Mouse (Mus musculus) cerebellum, adult 8-10 months (tissue): ENCODE measurements around the gene Olfr1030.
"Not testable (repeated sequence)": the region's sequence is repeated elsewhere in the genome, so short reads cannot be mapped to it uniquely, and the experiment has no call there.

Source experiments
- DNase-seq: peaks from one replicate; pipeline ENCODE4 v3.0.0; 2022

Olfr1030 gene

DNA sequence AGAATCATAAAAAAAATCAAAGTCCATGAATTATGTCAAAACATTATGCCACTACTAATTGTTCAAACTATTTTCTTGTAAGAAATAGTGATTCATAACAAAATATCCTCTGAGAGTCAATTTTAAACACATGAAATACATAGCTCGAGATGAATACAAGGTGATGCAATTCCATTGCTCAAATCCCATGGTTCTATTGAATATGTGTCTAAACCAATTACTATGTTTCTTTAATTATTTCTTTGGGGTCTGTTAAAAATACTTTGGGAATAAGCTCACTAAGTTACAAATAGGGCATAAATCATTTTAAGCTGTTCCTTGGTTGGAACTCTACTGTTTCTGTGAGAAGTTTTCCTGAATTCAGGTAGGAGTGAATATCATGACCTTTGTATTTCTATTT, at the start of gene Olfr1030:
TSS of gene Olfr1030 (plus strand) at position 301 of the 400 bp plus-strand sequence.
- DNase-seq: no peak

DNA sequence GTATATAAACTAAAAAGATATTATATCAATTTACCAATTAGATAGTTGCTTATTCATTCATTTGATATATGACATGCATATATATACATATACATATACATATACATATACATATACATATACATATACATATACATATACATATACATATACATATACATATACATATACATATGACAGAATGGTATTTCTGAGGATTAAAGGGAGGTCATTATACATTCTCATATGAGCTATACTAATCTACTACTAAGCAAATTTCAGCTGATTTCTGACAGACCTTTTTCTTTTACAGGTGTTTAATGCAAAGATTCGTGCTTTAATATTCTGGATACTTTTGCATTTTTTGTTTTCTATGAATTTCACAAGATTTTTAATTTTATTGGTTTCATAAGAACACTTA, 28.9 kb upstream of the Olfr1030 start, which contains the start of gene Olfr1028:
TSS of gene Olfr1028 (plus strand) at position 301 of the 400 bp plus-strand sequence.
- no peak for DNase-seq

DNA sequence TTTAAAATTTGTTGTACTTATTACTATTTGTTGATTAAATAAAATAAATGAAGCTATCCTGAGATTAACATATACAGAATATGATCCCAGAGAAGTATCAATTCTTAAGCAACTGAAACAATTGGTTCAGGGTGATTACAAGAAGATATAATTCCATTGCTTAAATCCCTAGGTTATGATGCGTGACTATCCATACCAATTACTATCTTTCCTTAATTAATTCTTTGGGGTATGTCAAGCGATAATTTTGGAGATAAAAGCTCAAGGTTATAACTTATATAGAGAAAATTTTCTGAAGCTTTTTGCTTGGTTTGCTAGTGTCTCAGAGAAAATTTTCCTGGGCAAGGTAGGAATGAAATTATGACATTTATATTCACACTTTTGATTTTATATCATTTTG, 5.5 kb upstream of the Olfr1030 start, which contains the start of gene Olfr1029:
TSS of gene Olfr1029 (plus strand) at position 301 of the 400 bp plus-strand sequence.
- DNase-seq: no peak

DNA sequence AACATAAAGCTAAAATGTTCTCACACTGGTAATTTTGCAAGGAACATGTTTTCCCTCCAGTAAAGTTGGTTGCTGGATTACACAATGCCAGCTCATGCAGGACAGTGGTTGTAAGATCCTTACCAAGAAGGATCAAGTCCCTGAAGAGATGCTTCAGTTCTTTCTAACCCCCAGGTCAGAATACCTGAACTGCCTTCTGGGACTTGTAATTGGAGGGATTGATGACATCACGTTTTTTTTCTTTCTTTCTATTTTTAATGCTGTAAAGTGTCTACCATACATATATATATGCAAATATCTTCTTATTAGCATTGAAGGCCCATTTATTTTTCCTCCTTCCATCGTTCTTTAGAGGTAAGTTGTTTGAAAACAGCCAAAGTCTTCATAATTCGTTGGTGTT, 10.9 kb downstream of the Olfr1030 start, which contains the start of gene Olfr1031:
TSS of gene Olfr1031 (plus strand) at position 301 of the 400 bp plus-strand sequence.
- DNase-seq: no peak

DNA sequence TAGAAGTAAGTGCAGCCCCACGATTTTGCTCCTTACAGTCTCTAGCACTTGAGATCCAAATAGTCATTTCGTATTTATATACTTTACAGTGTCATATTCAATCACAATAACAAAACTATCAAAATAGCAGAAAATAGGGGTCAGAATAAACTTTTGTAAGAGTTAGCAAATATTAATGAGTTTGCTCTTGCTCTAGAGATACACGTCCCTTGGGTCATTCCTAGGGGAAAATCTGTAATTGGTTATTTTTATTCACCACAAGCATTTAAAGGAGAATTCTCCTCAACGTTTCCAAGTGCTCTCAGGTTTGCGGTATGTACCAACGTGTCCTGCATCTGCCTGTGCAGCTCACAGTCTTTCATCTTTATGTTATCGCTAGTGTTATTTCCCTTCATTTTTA, 26.2 kb downstream of the Olfr1030 start, which contains the start of gene Olfr1032:
TSS of gene Olfr1032 (plus strand) at position 301 of the 400 bp plus-strand sequence.
- no peak for DNase-seq

DNA sequence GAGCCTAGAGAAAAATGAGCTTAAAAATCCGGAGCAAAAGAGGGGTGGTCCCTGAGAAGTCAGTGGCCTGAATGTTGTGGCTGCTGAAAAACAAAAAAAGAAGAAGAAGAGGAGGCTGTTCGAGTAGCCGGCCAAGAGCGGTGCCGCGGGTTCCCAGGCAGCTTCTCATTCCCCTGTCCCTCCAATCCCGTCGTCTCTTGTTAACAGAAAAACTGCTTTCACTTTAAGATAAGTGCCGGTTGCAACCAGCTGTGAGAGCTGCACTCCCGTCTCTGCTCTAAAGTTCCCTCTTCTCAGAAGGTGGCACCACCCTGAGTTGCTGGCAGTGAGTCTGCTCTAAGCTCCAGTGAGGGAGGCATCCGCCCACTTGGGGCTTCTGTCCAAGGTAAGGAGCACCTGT, 41.3 kb downstream of the Olfr1030 start, which contains the start of gene Olfr1033:
TSS of gene Olfr1033 (plus strand) at position 228 of the 400 bp plus-strand sequence.
- DNase-seq: not testable (repeated sequence)

DNA sequence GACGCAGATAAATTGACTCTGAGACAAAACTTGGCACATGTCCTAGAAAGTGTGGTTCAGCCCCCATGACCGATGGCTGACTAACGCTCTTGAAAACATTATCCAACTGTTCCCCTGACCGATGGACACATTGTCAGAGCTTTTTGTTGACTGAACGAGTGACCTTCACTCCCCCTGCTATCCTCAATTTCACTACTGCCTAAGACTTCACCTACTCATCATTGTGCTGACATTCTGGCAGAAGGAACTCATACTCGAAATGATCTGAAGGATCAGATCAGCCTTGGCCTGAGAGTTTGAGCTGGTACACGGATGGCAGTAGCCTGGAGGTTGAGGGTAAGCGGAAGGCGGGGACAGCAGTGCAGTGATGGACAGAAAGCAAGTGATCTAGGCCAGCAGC, 42.4 kb downstream of the Olfr1030 start:
- DNase-seq: not testable (repeated sequence)
